Mouse (Mus musculus): Measurements from ENCODE around the gene Trpv2.

DNA sequence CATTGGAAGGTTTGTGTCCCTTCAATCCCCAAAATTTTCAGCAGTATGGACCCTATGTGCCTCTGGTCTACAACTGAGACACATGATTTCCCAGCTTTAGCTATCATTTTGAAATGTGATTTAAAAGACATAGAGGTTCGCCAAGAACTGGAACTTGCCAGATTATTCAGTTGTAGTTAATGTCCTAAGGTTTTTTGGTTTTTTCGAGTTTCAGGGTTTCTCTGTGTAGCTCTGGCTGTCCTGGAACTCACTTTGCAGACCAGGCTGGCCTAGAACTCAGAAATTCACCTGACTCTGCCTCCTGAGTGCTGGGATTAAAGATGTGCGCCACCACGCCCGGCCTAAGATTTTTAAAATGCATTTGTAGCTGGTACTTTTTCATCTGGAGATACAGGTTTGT is 20.7 kb upstream of the Trpv2 start:
- TF ChIP-seq CTCF (IDR thresholded peaks at IDR 0.05; ENCODE audit: insufficient read depth, low read depth, low read length) (no peak), POLR2A (IDR thresholded peaks at IDR 0.05; ENCODE audit: insufficient read depth, low read depth, low read length) (no peak)
